Mouse (Mus musculus) liver, embryonic 14.5 days (tissue): Measurements from ENCODE around the gene Slc38a10.

ENCODE experiments used
- CTCF ChIP-seq: IDR thresholded peaks from 2 replicates; pipeline ENCODE4 v1.5.1; 2016; ENCODE audit warnings: antibody characterized with exemption, low read depth, control low read depth
- EP300 ChIP-seq: IDR thresholded peaks from 2 replicates; pipeline ENCODE4 v1.6.1; 2016; ENCODE audit warnings: antibody characterized with exemption, low read depth

DNA sequence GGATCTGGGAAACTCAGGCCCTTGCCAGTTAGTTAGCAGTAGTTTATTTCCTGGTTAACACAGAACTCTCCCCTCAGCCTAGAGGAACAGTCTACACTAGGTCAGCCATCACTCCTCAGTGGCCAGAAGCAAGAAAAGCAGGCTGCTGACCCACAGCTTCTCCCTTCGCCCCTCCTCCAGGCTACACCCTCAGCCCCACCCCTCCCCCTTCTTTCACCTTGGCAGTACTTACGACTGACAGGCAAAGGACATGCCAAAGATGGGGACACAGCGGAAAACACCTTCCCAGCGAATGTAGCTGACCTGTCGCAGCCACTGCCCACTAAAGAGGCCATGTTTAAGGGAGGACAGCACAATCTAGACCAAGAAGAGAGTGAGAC lies 13.5 kb downstream of the Slc38a10 start:
- TF ChIP-seq CTCF (no peak), EP300 (no peak)
